Mouse (Mus musculus): ENCODE data around the gene Trim62.

DNA sequence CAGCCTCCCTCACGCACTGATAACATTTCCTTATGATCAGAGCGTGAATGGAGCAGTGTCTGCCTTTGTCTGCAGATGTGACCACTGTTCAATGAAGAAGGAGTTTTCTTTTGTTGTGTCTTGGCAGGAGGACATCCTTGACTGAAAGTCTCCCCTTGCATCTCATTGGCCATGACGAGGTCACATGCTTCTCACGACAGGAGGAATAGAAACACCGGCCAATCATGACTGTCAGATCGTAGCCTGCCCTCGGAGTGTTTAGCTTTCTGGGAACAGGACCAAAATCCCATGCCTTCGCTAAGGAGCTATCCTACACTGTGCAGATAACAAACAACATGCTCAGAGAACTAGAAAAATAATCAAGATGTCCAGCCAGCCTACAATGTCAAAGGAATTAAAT, 42.1 kb upstream of the Trim62 start:
- no peak for TF ChIP-seq EP300 (optimal IDR thresholded peaks at IDR 0.05)
- no peak for TF ChIP-seq CTCF (IDR thresholded peaks at IDR 0.05; ENCODE audit: low read depth)
